Mouse (Mus musculus) olfactory bulb, adult 2 months (tissue): ENCODE results near the gene Mtcp1. TPM values are rescaled to one million over a fixed set of nuclear protein-coding genes. Genes with fewer than 3 reads are reported as not detected.

Source experiments
- H3K27ac ChIP-seq: fragments of 200-500 bp; 2 replicates; pipeline ENCODE4 v1.5.1; 2012; ENCODE audit warnings: low read depth, low read length; ENCODE audit not compliant: insufficient read depth
- H3K4me1 ChIP-seq: fragments of 200-500 bp; 2 replicates; pipeline ENCODE4 v1.6.1; 2012; ENCODE audit warnings: low read length; ENCODE audit not compliant: control insufficient read depth, insufficient read depth
- H3K4me3 ChIP-seq: fragments of 200-500 bp; 2 replicates; pipeline ENCODE4 v1.5.1; 2012; ENCODE audit warnings: mild to moderate bottlenecking, low read depth, low read length, moderate library complexity; ENCODE audit not compliant: insufficient read depth
- CTCF ChIP-seq: fragments of 200-500 bp; IDR thresholded peaks from 2 replicates; pipeline ENCODE4 v1.5.1; 2012; ENCODE audit warnings: low read depth, mild to moderate bottlenecking, low read length, moderate library complexity; ENCODE audit not compliant: insufficient read depth
- POLR2A ChIP-seq: fragments of 200-500 bp; IDR thresholded peaks from 2 replicates; pipeline ENCODE4 v1.6.1; 2012; ENCODE audit warnings: mild to moderate bottlenecking, low read depth, low read length, moderate library complexity; ENCODE audit not compliant: insufficient read depth
- WGBS: fragments of 180-500 bp; shearing (Covaris S2); methylation state at CpG from one replicate; pipeline ENCODE4 v1.1.7; 2018; 5-methylcytosine and 5-hydroxymethylcytosine counted together
- polyA plus RNA-seq: library from polyadenylated mRNA; stranded (reverse); fragments of >200 nt; gene quantifications from 2 replicates; pipeline ENCODE4 v1.2.4, GENCODE M21; 2012; ENCODE audit warnings: low replicate concordance; ENCODE audit not compliant: missing spikeins, insufficient read depth, insufficient read length

Gene Mtcp1
- not detected in 2 replicates for polyA plus RNA-seq

DNA sequence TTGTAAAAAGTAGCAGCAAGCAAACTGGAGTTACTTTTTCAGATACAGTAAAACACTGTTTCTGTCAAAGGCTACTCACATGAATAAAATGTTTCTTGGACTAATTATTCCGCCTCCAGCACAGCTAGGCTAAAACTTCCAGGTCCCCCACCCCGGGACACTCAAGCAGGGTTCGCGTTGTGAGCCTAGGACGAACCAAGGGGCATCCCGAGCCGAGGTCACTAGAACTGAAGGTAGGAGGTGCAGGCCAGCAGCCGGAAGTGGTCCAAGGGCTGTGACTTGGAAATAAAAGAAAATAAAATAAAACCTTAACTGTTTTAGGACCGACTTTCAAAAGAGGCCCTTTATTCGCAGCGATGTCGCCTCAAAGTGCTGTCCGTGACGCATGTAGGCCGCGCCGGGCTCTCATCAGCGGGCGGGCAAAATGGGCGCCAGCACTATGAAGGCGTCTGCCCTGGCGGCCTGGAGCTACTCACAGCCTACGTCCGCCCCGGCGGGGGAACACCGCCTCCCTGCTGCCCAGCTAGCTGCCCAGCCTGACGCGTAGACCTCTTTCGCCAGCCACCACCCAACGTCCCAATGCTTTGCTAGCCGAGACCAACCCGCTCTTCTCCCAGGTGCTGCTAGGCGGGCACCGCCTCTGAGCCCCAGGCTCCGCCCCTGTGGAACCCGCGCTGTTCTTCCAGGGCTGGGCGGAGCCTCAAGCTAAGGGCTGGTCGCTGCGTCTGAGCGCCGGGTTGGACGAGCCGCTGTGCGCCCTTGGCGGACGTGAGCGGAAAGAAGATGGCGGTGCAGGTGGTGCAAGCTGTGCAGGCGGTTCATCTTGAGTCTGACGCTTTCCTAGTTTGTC, at the start of gene Mtcp1, which contains the start of the genes Cmc4 and Brcc3:
Mtcp1 (minus strand) TSS at position 653 of the 850 bp plus-strand sequence.
Cmc4 (minus strand) TSS at position 649 of the 850 bp plus-strand sequence.
Brcc3 (plus strand) TSS at position 693 of the 850 bp plus-strand sequence.
- peak within 1 kb of the TSS; percentile 72 for H3K4me3 ChIP-seq
- TF ChIP-seq POLR2A (peak; percentile 66), CTCF (no peak)
- H3K4me1 ChIP-seq, result no peaks in the 10 kb centered on the region
- 15% methylated on average over 52 of the region's 52 CpGs for WGBS
- H3K27ac ChIP-seq, result peak within 1 kb of the TSS; percentile 60; the same call in 1 of the 2 replicates

- no peak for TF ChIP-seq CTCF
- TF ChIP-seq POLR2A, result no peak
- WGBS, result 70% methylated on average over 1 of the region's 1 CpGs
- Histone ChIP-seq H3K4me1 (no peaks in the 10 kb centered on the region), H3K4me3 (no peak overlapping the region), H3K27ac (no peak overlapping the region)
Observed at GRCm38 (mm10) chrX:75454597-75454996, 38.2 kb upstream of the Mtcp1 start.

- no peaks in the 10 kb centered on the region for H3K4me1 ChIP-seq
- no peak overlapping the region for H3K4me3 ChIP-seq
- H3K27ac ChIP-seq, result no peak overlapping the region
- TF ChIP-seq POLR2A (no peak), CTCF (no peak)
- whole genome bisulfite sequencing, result 98% methylated on average over 1 of the region's 1 CpGs
Observed at GRCm38 (mm10) chrX:75409711-75410110, 6.7 kb downstream of the Mtcp1 start.

- no peak for TF ChIP-seq CTCF
- TF ChIP-seq POLR2A, result no peak
Observed at GRCm38 (mm10) chrX:75403350-75403749, 13.0 kb downstream of the Mtcp1 start.

DNA sequence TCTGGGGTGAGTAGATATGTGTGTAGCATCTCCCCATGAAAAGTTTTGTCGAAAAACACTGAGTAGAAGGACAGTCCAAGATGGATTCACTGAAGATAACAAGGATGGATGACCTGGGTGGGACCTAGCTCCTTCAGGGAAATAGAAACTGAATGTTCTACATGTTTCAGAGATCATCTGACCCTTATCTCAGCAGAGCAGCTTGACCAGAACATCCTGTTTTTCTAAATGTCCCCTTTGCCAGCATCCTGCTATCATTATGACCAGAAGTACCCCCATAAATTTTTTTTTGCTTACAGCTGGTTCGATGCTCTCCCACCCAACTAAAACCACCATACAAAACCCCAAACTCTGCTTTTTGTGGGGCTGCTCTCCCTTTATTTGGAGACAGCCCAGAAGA, 13.7 kb downstream of the Mtcp1 start:
- Histone ChIP-seq H3K27ac (no peak overlapping the region), H3K4me3 (no peak overlapping the region), H3K4me1 (no peaks in the 10 kb centered on the region)
- whole genome bisulfite sequencing, result 80% methylated on average over 2 of the region's 2 CpGs
- TF ChIP-seq CTCF (no peak), POLR2A (no peak)

More at GRCm38 (mm10) chrX:75403350-75403749, 13.0 kb downstream of the Mtcp1 start:
- no peak overlapping the region for H3K27ac ChIP-seq
- H3K4me3 ChIP-seq, result no peak overlapping the region
- H3K4me1 ChIP-seq, result no peaks in the 10 kb centered on the region

GRCm38 (mm10) chrX:75399471-75399870, 16.9 kb downstream of the Mtcp1 start:
- Histone ChIP-seq H3K4me1 (no peaks in the 10 kb centered on the region), H3K27ac (no peak overlapping the region), H3K4me3 (no peak overlapping the region)
- TF ChIP-seq POLR2A (no peak), CTCF (no peak)
- WGBS, result 69% methylated on average over 1 of the region's 1 CpGs

DNA sequence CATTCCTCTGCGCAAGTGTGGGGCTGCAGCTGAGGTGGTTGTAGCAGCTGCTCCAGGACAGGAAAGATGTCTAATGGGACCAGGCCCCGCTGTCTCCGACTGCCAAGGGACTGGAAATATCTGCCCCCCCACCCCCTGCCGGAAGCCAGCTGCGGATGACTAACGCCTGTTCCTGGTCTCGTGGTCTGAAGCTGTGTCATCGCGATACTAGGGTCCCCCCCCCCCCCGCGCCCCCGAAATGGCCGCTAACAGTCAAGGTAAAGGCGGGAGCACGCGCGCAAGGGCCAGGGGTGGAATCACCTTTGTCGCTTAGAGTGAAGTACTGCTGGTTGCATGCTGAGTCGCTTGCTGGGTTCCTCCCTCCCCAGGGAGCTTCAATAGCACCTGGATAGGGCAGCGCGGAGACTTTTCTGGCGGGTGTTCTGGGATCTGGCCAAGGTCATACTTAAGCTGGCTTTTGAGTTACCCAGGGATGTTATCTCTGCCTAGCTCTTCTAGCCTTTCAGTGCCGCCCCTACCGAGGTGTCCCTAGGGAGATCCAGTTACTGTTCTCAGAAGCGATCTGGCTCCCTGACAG, 34.1 kb downstream of the Mtcp1 start, which contains the start of the genes Fundc2 and F8:
Fundc2 (plus strand) TSS at position 205 of the 577 bp plus-strand sequence.
F8 (minus strand) TSS at position 421 of the 577 bp plus-strand sequence.
- no peak for TF ChIP-seq CTCF
- peak; percentile 58 for TF ChIP-seq POLR2A
- Histone ChIP-seq H3K27ac (peak within 1 kb of the TSS; percentile 92), H3K4me3 (peak within 1 kb of the TSS; percentile 94), H3K4me1 (no peaks in the 10 kb centered on the region)
- 16% methylated on average over 25 of the region's 25 CpGs for WGBS

- no peak overlapping the region for H3K27ac ChIP-seq
- TF ChIP-seq POLR2A, result no peak
- no peak for TF ChIP-seq CTCF
- no peak overlapping the region for H3K4me3 ChIP-seq
- WGBS, result 67% methylated on average over 5 of the region's 5 CpGs
- no peaks in the 10 kb centered on the region for H3K4me1 ChIP-seq
Observed at GRCm38 (mm10) chrX:75381699-75382098, 34.7 kb downstream of the Mtcp1 start.

DNA sequence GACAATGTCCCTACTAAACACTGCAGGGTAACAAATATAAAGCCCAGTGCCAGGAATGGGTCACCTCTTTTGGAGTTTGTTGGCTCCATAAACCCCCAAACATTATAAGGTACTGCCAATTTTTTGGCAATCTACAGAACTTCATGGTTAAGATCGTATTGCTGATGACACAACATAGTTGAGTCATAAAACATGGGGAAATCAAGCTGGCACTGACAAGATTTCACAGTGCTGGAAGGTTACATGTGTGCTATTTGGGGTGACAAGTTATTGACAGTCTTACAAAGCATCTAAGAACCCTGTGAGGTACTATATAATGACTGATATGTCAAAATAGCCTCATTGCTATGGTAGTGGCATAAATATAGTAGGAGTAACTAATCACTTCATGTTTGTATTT, 35.2 kb downstream of the Mtcp1 start:
- TF ChIP-seq POLR2A (no peak), CTCF (no peak)
- 84% methylated on average over 1 of the region's 1 CpGs for WGBS

More for the DNA sequence above, 35.2 kb downstream of the Mtcp1 start:
- Histone ChIP-seq H3K4me1 (no peaks in the 10 kb centered on the region), H3K27ac (no peak overlapping the region), H3K4me3 (no peak overlapping the region)
